Mouse (Mus musculus) small intestine, adult 2 months (tissue): ENCODE data around the gene H60c.

ENCODE experiments used
- CTCF ChIP-seq: fragments of 200-500 bp; IDR thresholded peaks from 2 replicates; pipeline ENCODE4 v1.5.1; 2012; ENCODE audit warnings: low read depth, mild to moderate bottlenecking, control low read depth, inconsistent platforms, low read length, moderate library complexity, mixed read lengths; ENCODE audit not compliant: insufficient replicate concordance, insufficient read length; ENCODE audit errors: extremely low read depth
- POLR2A ChIP-seq: fragments of 200-500 bp; IDR thresholded peaks from 2 replicates; pipeline ENCODE4 v1.6.1; 2012; ENCODE audit warnings: low read depth, mild to moderate bottlenecking, control low read depth, inconsistent platforms, low read length, moderate library complexity

DNA sequence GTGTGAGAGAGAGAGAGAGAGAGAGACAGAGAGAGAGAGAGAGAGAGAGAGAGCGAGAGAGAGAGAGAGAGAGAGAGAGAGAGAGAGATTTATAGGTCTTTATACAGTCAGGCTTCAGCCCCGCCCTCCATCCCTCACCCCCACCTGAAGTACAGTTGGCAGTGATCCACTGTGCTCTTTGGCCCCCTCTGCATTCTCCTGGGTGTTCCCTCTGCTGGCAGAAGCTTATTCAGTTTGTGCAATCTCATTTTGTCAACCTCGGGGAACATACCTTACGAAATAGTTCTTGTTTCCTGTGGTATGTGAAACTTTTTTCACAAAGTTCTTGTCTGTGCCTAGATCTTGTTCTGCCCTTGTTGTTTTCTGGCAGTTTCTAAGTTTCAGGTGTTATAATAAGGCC lies 3.5 kb upstream of the H60c start:
- TF ChIP-seq CTCF, result no peak
- no peak for TF ChIP-seq POLR2A
